Mouse (Mus musculus): ENCODE results near the gene Ptpn1. TPM values are rescaled to one million over a fixed set of nuclear protein-coding genes. Genes with fewer than 3 reads are reported as not detected.

Gene Ptpn1
- polyA plus RNA-seq, 1 experiment from 2014 or later: 35.3 TPM

DNA sequence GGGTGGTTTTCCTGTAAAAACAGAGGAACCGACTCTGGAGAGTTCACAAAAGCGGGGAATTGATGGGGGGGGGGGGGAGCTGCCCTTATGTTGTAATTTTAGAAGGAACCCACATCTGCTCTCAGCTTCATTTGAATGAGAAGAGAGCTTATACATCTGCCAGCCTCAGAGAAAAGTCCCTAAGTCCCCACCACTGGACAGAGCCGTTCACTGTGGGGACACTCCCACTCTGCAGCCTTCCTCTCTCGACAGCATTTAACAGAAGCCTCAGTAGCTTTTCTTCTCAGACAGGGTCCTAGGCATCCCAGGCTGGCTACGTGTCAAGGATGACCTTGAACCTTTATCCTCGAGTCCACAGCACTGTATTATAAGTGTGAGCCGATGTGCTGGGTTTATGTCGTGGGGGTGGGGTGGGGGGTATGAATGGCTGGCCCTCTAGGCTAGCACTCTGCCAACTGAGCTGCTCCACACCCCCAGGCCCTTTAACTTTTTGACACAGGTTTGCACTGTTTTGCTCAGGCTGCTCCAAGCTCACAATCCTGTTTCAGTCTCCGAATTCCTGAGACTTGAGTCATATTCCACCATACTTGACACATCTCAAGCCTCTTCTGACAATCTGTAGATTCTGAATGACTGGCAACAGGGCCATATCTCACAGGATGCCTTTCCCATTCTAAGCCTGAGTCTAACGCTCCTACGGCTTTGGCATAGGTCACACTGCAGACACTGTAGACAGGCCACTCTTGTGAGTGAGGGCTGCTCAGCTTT, 8.0 kb downstream of the Ptpn1 start:
- no peak overlapping the region for H3K27ac ChIP-seq
- H3K4me3 ChIP-seq (replicated peaks): no peak overlapping the region
- H3K4me2 ChIP-seq: no peak overlapping the region
- whole genome bisulfite sequencing (ENCODE audit: insufficient replicate concordance): 63% methylated on average over 11 of the region's 11 CpGs
- ATAC-seq (ENCODE audit: low read depth) (no peak), DNase-seq (no peak)
- H3K27me3 ChIP-seq: no peaks in the 10 kb centered on the region
- peaks cover 69% of the 10 kb centered on the region for H3K4me1 ChIP-seq (replicated peaks)
- no peak overlapping the region for H3K9ac ChIP-seq
- H3K9me3 ChIP-seq (replicated peaks): no peaks in the 10 kb centered on the region
- 0 out of 2 replicates have a peak, but pooled peaks cover 3% of the 10 kb centered on the region for H3K36me3 ChIP-seq

DNA sequence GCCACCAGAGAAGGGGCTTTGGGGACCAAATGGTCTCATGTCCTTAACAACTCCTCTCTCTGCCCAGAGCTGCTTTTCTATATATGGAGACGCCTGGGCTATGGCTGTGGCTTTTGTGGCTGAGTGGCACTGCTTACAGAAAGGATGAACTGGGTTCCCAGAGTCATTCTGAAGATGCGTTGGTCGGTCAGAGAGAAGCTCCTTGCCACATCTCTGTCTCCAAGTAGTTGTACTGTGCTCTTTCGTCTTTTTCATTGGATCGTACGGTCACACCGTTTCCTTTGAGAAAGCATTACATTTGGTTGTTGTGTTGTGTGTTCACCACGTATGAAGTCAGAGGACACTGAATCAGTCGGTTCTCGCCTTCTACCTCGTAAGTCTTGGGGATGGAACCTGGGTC, 8.8 kb downstream of the Ptpn1 start:
- H3K36me3 ChIP-seq: 0 out of 2 replicates have a peak, but pooled peaks cover 3% of the 10 kb centered on the region
- no peak for ATAC-seq (ENCODE audit: low read depth)
- H3K9me3 ChIP-seq (replicated peaks): no peaks in the 10 kb centered on the region
- H3K9ac ChIP-seq: no peak overlapping the region
- H3K4me2 ChIP-seq: no peak overlapping the region
- H3K27me3 ChIP-seq: no peaks in the 10 kb centered on the region
- no peak overlapping the region for H3K27ac ChIP-seq
- 73% methylated on average over 11 of the region's 11 CpGs for WGBS (ENCODE audit: insufficient replicate concordance)
- H3K4me1 ChIP-seq (replicated peaks): peaks cover 76% of the 10 kb centered on the region
- no peak for DNase-seq
- H3K4me3 ChIP-seq (replicated peaks): no peak overlapping the region

DNA sequence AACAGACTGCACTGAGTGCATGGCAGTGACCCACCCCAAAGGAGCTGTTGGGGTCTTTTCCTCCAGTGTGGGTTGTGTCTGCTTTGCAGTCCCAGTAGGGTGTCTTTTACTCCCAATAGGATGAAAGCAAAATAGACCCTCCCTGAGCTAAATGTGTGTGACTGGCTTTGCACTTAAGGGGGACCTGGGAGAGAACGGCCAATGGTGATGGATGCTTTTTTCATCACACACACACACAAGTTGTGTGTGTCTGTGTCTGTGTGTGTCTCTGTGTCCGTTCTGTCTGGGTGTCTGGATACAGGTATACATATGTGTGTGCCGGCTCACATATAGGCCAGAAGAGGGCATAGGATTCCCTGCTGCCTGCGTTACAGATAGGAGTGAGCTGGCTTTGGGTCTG, 9.5 kb downstream of the Ptpn1 start:
- H3K9ac ChIP-seq: no peak overlapping the region
- ATAC-seq (ENCODE audit: low read depth): no peak
- H3K27me3 ChIP-seq: no peaks in the 10 kb centered on the region
- H3K9me3 ChIP-seq (replicated peaks): no peaks in the 10 kb centered on the region
- WGBS (ENCODE audit: insufficient replicate concordance): 74% methylated on average over 4 of the region's 4 CpGs
- no peak for DNase-seq
- H3K27ac ChIP-seq: no peak overlapping the region
- peaks cover 83% of the 10 kb centered on the region for H3K4me1 ChIP-seq (replicated peaks)
- no peak overlapping the region for H3K4me3 ChIP-seq (replicated peaks)
- no peak overlapping the region for H3K4me2 ChIP-seq
- H3K36me3 ChIP-seq: 0 out of 2 replicates have a peak, but pooled peaks cover 3% of the 10 kb centered on the region

DNA sequence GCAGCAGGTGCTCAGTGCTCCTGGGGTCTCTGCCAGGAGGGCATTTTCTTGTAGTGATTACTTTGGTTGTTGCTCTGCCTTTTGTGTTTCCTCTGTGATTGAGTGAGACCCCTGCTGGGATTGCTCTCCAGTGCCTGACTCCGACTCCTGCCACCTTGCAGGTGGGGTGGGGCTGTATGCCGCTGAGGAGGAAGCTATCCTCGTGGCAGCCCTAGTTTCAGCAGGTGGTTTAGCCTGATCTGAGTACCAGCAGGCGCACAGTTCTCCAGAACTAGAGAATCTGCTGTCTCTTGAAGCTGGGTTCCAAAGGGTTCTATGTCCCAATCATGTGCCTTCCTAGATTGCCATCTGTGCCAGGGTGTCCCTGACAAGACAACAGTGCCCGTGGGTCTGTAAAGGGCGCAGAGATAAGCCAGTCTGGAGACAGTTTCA, 9.9 kb downstream of the Ptpn1 start:
- DNase-seq: no peak
- WGBS (ENCODE audit: insufficient replicate concordance): 32% methylated on average over 6 of the region's 6 CpGs
- no peak overlapping the region for H3K9ac ChIP-seq

DNA sequence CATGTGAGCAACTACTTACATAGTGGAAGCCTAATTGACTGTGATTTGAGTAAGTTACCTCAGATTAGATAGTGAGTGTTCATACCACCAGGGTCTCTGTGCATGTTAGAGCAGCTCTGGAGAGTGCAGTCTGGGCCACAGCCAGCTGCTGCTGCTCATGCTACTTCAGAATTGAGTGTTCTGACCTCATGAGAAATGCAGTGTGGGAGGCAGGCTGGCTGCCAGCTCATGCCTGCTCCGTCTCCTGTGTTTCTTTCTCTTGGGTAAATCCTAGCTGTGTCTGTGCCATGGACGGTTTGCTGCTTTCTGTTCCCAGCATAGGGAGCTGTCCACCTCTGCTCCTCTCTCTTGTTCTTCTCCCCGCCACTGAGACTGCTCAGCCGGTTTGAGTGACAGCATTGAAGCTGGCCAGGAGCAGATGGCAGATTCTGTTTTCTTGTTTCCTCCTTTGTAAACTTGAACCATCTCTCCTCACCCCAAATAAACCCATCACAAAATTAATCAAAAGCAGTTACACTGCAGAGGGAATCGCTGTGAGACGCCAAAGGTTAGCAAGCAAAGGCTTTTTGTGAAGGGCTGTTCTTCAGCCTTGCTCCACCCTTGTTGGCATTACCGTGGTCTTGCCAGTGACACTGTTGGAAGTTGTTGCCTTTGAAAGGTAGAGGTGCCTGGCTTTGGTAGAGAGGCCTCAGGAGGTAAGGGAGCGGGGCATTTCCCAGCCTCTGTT, 10.5 kb downstream of the Ptpn1 start:
- H3K9me3 ChIP-seq (replicated peaks): no peaks in the 10 kb centered on the region
- WGBS (ENCODE audit: insufficient replicate concordance): 34% methylated on average over 8 of the region's 8 CpGs
- peak overlapping the region; percentile 6; the same call in 1 of the 2 replicates for H3K27ac ChIP-seq
- DNase-seq: no peak
- peak overlapping the region; percentile 36 for H3K4me2 ChIP-seq
- H3K4me3 ChIP-seq (replicated peaks): no peak overlapping the region
- H3K9ac ChIP-seq: no peak overlapping the region
- peaks cover 88% of the 10 kb centered on the region for H3K4me1 ChIP-seq (replicated peaks)
- ATAC-seq (ENCODE audit: low read depth): no peak
- no peaks in the 10 kb centered on the region for H3K27me3 ChIP-seq
- 0 out of 2 replicates have a peak, but pooled peaks cover 3% of the 10 kb centered on the region for H3K36me3 ChIP-seq

More for the DNA sequence above, 9.9 kb downstream of the Ptpn1 start:
- 0 out of 2 replicates have a peak, but pooled peaks cover 3% of the 10 kb centered on the region for H3K36me3 ChIP-seq
- ATAC-seq (ENCODE audit: low read depth): no peak
- peaks cover 87% of the 10 kb centered on the region for H3K4me1 ChIP-seq (replicated peaks)
- no peak overlapping the region for H3K27ac ChIP-seq
- H3K27me3 ChIP-seq: no peaks in the 10 kb centered on the region
- no peaks in the 10 kb centered on the region for H3K9me3 ChIP-seq (replicated peaks)
- H3K4me3 ChIP-seq (replicated peaks): no peak overlapping the region
- H3K4me2 ChIP-seq: no peak overlapping the region

DNA sequence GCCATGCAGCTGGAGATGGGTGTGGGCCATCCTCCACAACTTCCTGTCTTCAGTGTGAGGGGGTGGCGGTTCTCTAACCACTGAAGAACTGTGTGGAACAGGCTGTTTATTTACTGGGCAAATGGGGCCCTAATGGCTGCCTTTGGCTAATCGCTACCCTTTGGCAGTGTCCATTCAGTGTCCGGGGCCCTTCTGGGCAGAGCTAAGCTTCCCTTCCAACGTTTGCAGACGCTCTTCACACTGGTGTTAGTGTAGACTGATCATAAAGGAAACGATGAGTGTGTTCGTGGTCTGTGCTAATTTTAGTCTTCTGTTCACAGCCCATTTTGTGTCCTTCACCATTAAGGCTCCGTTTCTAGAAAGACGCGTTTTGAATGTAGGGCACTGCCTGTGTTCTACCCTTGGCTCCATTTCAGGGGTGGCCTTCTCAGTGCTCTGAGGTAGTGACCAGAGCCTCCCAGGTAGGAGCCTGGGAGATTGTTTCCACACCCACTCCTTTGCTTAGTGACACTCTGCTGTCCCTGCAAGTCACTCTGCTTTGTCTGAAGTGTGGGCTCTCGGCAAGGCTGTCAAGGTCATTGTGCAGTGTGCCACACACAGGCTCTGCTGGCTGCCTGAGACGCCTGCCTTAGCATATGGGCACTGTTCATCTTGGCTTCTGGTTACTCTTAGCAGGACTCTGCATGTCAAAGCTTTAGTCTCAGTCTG, 11.2 kb downstream of the Ptpn1 start:
- peak overlapping the region; percentile 36 for H3K4me2 ChIP-seq
- ATAC-seq (ENCODE audit: low read depth) (no peak), DNase-seq (no peak)

DNA sequence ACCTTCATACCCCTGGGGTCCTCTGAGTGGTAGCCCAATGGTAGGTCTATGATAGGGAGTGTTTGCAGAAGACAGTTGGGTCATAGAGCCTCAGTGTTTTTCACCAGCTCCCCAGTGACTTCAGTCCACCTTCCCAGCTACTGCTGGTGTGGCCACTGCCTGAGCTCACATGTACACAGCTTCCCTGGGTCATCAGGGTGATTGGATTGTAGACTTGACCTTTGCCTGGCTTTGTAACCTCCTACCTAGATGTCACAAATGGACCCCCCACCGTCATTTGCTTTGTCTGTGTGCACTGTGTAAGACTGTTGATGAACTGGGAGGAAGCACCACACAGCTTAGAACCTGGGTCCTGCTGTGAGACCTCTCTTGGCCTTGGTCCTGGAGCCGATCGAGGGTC, 12.3 kb downstream of the Ptpn1 start:
- no peak for ATAC-seq (ENCODE audit: low read depth)

More for the DNA sequence above, 11.2 kb downstream of the Ptpn1 start:
- H3K9ac ChIP-seq: no peak overlapping the region
- 0 out of 2 replicates have a peak, but pooled peaks cover 3% of the 10 kb centered on the region for H3K36me3 ChIP-seq
- no peak overlapping the region for H3K4me3 ChIP-seq (replicated peaks)
- no peaks in the 10 kb centered on the region for H3K27me3 ChIP-seq
- H3K27ac ChIP-seq: peak overlapping the region; percentile 6; the same call in 1 of the 2 replicates
- peaks cover 95% of the 10 kb centered on the region for H3K4me1 ChIP-seq (replicated peaks)
- H3K9me3 ChIP-seq (replicated peaks): no peaks in the 10 kb centered on the region
- WGBS (ENCODE audit: insufficient replicate concordance): 20% methylated on average over 12 of the region's 12 CpGs

DNA sequence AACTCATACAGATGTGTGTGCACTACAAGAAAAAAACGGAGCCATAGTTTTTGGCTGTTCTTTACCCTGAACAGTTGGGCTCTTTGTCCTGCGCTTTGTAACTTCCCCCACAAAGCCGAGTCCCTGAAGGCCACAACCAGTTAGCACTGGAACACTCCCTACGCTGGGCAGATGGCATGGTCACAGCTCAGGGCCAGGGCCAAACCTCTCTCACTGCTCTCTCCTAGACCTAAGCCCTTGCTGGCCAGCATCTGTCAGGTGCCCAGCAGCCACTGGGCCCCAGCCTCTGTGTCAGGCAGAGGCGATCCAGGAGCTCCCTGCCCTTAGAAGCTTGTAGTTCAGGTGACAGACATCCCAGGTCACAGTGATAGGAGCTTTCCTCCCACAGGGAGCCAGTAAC, 13.6 kb downstream of the Ptpn1 start:
- Histone ChIP-seq H3K4me2 (no peak overlapping the region), H3K36me3 (0 out of 2 replicates have a peak, but pooled peaks cover under 1% of the 10 kb centered on the region), H3K9ac (no peak overlapping the region), H3K27me3 (no peaks in the 10 kb centered on the region), H3K4me1 (replicated peaks) (peaks cover 98% of the 10 kb centered on the region), H3K27ac (no peak overlapping the region), H3K9me3 (replicated peaks) (no peaks in the 10 kb centered on the region), H3K4me3 (replicated peaks) (no peak overlapping the region)
- ATAC-seq (ENCODE audit: low read depth) (no peak), DNase-seq (no peak)
- WGBS (ENCODE audit: insufficient replicate concordance): 74% methylated on average over 5 of the region's 5 CpGs

More for the DNA sequence above, 12.3 kb downstream of the Ptpn1 start:
- no peak overlapping the region for H3K4me2 ChIP-seq
- no peak overlapping the region for H3K4me3 ChIP-seq (replicated peaks)
- no peak overlapping the region for H3K9ac ChIP-seq
- H3K9me3 ChIP-seq (replicated peaks): no peaks in the 10 kb centered on the region
- no peaks in the 10 kb centered on the region for H3K27me3 ChIP-seq
- WGBS (ENCODE audit: insufficient replicate concordance): 67% methylated on average over 3 of the region's 3 CpGs
- H3K36me3 ChIP-seq: 0 out of 2 replicates have a peak, but pooled peaks cover 3% of the 10 kb centered on the region
- H3K27ac ChIP-seq: no peak overlapping the region
- peaks cover 98% of the 10 kb centered on the region for H3K4me1 ChIP-seq (replicated peaks)
- no peak for DNase-seq

DNA sequence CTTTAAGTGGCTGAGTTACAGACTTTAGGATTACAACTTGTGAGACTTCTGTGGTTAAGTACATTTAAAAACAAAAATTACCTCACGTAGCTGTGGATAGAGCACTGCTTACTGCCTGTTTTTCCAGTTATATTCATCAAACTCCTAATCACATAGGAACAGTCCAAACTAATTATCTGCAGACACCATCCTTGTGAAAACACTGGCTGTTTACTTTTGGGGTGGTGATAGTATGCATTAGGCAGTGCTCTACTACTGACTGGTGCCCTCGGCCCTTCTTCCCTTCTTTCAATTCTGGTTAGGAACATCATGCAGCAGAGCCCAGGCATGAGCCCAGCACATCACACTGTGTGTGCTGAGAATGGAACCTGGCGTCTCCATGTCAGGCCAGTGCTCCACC, 15.4 kb downstream of the Ptpn1 start:
- 36% methylated on average over 3 of the region's 3 CpGs for WGBS (ENCODE audit: insufficient replicate concordance)
- H3K4me3 ChIP-seq (replicated peaks): no peak overlapping the region
- no peak overlapping the region for H3K4me2 ChIP-seq
- H3K27me3 ChIP-seq: no peaks in the 10 kb centered on the region
- H3K27ac ChIP-seq: peak overlapping the region; percentile 21; the same call in 1 of the 2 replicates
- H3K4me1 ChIP-seq (replicated peaks): peaks cover 93% of the 10 kb centered on the region
- H3K9ac ChIP-seq: no peak overlapping the region
- H3K9me3 ChIP-seq (replicated peaks): no peaks in the 10 kb centered on the region
- no peaks in the 10 kb centered on the region for H3K36me3 ChIP-seq
- DNase-seq (no peak), ATAC-seq (ENCODE audit: low read depth) (peak; percentile 34)

DNA sequence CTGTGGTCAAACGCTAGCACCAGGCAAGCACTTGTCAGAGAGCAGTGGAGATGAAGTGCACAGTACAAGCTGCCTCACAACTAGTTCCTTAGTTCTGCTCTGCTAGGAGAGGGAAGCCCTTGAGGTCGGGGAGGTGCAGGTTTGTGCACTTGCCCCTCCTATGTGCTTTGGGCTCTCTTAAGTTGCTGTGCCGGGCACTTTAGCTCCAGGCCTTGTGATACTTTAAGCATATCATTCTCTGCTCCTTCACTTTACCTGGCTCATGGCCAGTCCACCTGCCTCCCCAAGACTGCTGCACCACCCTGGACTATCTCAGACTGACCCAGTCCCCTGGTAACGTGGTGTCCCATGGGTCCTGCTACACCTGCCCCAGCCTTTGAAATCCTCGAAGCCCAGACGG, 16.2 kb downstream of the Ptpn1 start:
- WGBS (ENCODE audit: insufficient replicate concordance): 65% methylated on average over 6 of the region's 6 CpGs
- no peak overlapping the region for H3K4me2 ChIP-seq
- H3K27ac ChIP-seq: no peak overlapping the region; the same call in 1 of the 2 replicates
- DNase-seq (no peak), ATAC-seq (ENCODE audit: low read depth) (no peak)
- no peaks in the 10 kb centered on the region for H3K27me3 ChIP-seq
- H3K4me3 ChIP-seq (replicated peaks): no peak overlapping the region
- H3K9ac ChIP-seq: no peak overlapping the region
- peaks cover 86% of the 10 kb centered on the region for H3K4me1 ChIP-seq (replicated peaks)
- H3K36me3 ChIP-seq: no peaks in the 10 kb centered on the region
- H3K9me3 ChIP-seq (replicated peaks): no peaks in the 10 kb centered on the region

DNA sequence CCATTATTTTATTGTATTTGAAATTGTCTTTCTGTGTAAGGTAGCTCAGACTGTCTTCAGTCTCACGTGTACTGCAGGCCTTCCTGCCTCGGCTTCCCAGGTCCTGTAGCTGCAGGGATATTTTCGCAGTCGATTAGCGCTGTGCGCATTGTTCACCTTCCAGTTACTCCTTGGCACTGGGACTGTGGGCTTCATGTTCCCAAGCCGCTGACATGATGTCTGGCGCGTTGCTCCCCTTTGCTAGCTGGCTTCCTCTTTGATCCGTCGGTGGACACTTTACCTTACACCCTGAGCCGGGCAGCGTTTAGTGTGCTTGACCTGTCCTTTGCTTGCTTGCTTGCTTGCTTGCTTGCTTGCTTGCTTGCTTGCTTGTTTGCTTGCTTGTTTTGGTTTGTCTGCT, 16.7 kb downstream of the Ptpn1 start:
- DNase-seq (no peak), ATAC-seq (ENCODE audit: low read depth) (no peak)
- H3K27me3 ChIP-seq: no peaks in the 10 kb centered on the region
- 58% methylated on average over 13 of the region's 13 CpGs for whole genome bisulfite sequencing (ENCODE audit: insufficient replicate concordance)
- no peak overlapping the region for H3K9ac ChIP-seq
- peaks cover 84% of the 10 kb centered on the region for H3K4me1 ChIP-seq (replicated peaks)
- H3K9me3 ChIP-seq (replicated peaks): no peaks in the 10 kb centered on the region
- no peak overlapping the region for H3K4me3 ChIP-seq (replicated peaks)
- peak overlapping the region; percentile 62 for H3K27ac ChIP-seq
- no peak overlapping the region for H3K4me2 ChIP-seq
- no peaks in the 10 kb centered on the region for H3K36me3 ChIP-seq

Measured in liver, embryonic 13.5 days (tissue).